Mouse (Mus musculus): ENCODE data around the gene Xntrpc.

Gene Xntrpc

GRCm38 (mm10) chr7:102081784-102082183, 16.3 kb downstream of the Xntrpc start:
- DNase-seq (ENCODE audit: low read depth, low spot score) = no peak

GRCm38 (mm10) chr7:102082816-102083215, 17.3 kb downstream of the Xntrpc start, which contains the start of gene Trpc2:
Gene Trpc2, plus strand, starts transcription at chr7:102083116.
- DNase-seq (ENCODE audit: low read depth, low spot score) = no peak

GRCm38 (mm10) chr7:102084041-102084696, 18.7 kb downstream of the Xntrpc start:
- no peak for DNase-seq (ENCODE audit: low read depth, low spot score)

GRCm38 (mm10) chr7:102087336-102087735, 21.8 kb downstream of the Xntrpc start:
- DNase-seq (ENCODE audit: low read depth, low spot score) = no peak

- DNase-seq (ENCODE audit: low read depth, low spot score) = peak; percentile 75
These were observed 34.5 kb downstream of the Xntrpc start for GRCm38 (mm10) chr7:102099760-102100661.

- no peak for DNase-seq (ENCODE audit: low read depth, low spot score)
These were observed 35.4 kb downstream of the Xntrpc start for GRCm38 (mm10) chr7:102100868-102101267.

- DNase-seq (ENCODE audit: low read depth, low spot score) = no peak
These were observed 36.0 kb downstream of the Xntrpc start, which contains the start of gene Art1 for GRCm38 (mm10) chr7:102101487-102101886. Gene Art1, plus strand, starts transcription at chr7:102101743.

- no peak for DNase-seq (ENCODE audit: low read depth, low spot score)
These were observed 36.7 kb downstream of the Xntrpc start for GRCm38 (mm10) chr7:102102241-102102640.

- no peak for DNase-seq (ENCODE audit: low read depth, low spot score)
These were observed 37.2 kb downstream of the Xntrpc start for GRCm38 (mm10) chr7:102102696-102103095.

GRCm38 (mm10) chr7:102103555-102103954, 38.0 kb downstream of the Xntrpc start:
- DNase-seq (ENCODE audit: low read depth, low spot score) = no peak

- DNase-seq (ENCODE audit: low read depth, low spot score) = no peak
These were observed 38.6 kb downstream of the Xntrpc start for GRCm38 (mm10) chr7:102104126-102104525.

GRCm38 (mm10) chr7:102106700-102107141, 41.2 kb downstream of the Xntrpc start:
- DNase-seq (ENCODE audit: low read depth, low spot score) = no peak

- DNase-seq (ENCODE audit: low read depth, low spot score) = no peak
These were observed 42.7 kb downstream of the Xntrpc start for GRCm38 (mm10) chr7:102108206-102108605.

- DNase-seq (ENCODE audit: low read depth, low spot score) = no peak
These were observed 43.7 kb downstream of the Xntrpc start, which contains the start of gene Art5 for GRCm38 (mm10) chr7:102109171-102109570. Gene Art5, minus strand, starts transcription at chr7:102109489.

- no peak for DNase-seq (ENCODE audit: low read depth, low spot score)
These were observed 44.2 kb downstream of the Xntrpc start for GRCm38 (mm10) chr7:102109746-102110145.

- DNase-seq (ENCODE audit: low read depth, low spot score) = no peak
These were observed 47.7 kb downstream of the Xntrpc start for GRCm38 (mm10) chr7:102113151-102113729.

- no peak for DNase-seq (ENCODE audit: low read depth, low spot score)
These were observed 51.2 kb downstream of the Xntrpc start, which contains the start of gene Chrna10 for GRCm38 (mm10) chr7:102116579-102117331. Gene Chrna10, minus strand, starts transcription at chr7:102116828.

- DNase-seq (ENCODE audit: low read depth, low spot score) = no peak
These were observed 51.9 kb downstream of the Xntrpc start for GRCm38 (mm10) chr7:102117382-102117781.

GRCm38 (mm10) chr7:102120326-102120725, 54.8 kb downstream of the Xntrpc start:
- no peak for DNase-seq (ENCODE audit: low read depth, low spot score)

- DNase-seq (ENCODE audit: low read depth, low spot score) = no peak
These were observed 66.9 kb downstream of the Xntrpc start for GRCm38 (mm10) chr7:102132395-102132794.

GRCm38 (mm10) chr7:102137464-102137863, 72.0 kb downstream of the Xntrpc start:
- peak; percentile 37 for DNase-seq (ENCODE audit: low read depth, low spot score)
